Mouse (Mus musculus) C2C12 (cell line): ENCODE data around the gene Acot8. TPM values are rescaled to one million over a fixed set of nuclear protein-coding genes. Genes with fewer than 3 reads are reported as not detected.
A peak's percentile ranks its signal among the peaks of the same experiment; 100 is the strongest.

ENCODE experiments used
- H3K27me3 ChIP-seq: one replicate; pipeline ENCODE4 v1.6.1; 2011; ENCODE audit not compliant: control insufficient read depth, insufficient read depth, insufficient read length
- H3K36me3 ChIP-seq: one replicate; pipeline ENCODE4 v1.6.1; 2011; ENCODE audit not compliant: control insufficient read depth, insufficient read depth
- H3K4me3 ChIP-seq: one replicate; pipeline ENCODE4 v1.5.1; 2011; ENCODE audit warnings: mild to moderate bottlenecking, control low read depth; ENCODE audit not compliant: poor library complexity, insufficient read depth, severe bottlenecking
- H3K79me2 ChIP-seq: one replicate; pipeline ENCODE4 v1.6.1; 2011; ENCODE audit not compliant: control insufficient read depth, insufficient read depth
- H3K79me3 ChIP-seq: one replicate; pipeline ENCODE4 v1.6.1; 2011; ENCODE audit warnings: low read depth, control low read depth
- H3ac ChIP-seq: one replicate; pipeline ENCODE3; 2011; ENCODE audit warnings: low read depth; ENCODE audit not compliant: control insufficient read depth, insufficient read length
- CEBPB ChIP-seq: IDR thresholded peaks from one replicate; pipeline ENCODE4 v1.6.1; 2011; ENCODE audit warnings: low read depth, mild to moderate bottlenecking, control low read depth, moderate library complexity
- CTCF ChIP-seq: IDR thresholded peaks from one replicate; pipeline ENCODE4 v1.5.1; 2011; ENCODE audit not compliant: control insufficient read depth, insufficient read depth, insufficient read length
- FOSL1 ChIP-seq: IDR thresholded peaks from one replicate; pipeline ENCODE4 v1.8.0; 2011; ENCODE audit warnings: mild to moderate bottlenecking, low read length; ENCODE audit not compliant: poor library complexity, insufficient read depth, severe bottlenecking
- MAX ChIP-seq: IDR thresholded peaks from one replicate; pipeline ENCODE4 v1.6.1; 2011; ENCODE audit warnings: mild to moderate bottlenecking, control low read depth
- MYOD1 ChIP-seq: IDR thresholded peaks from one replicate; pipeline ENCODE4 v1.6.1; 2011; ENCODE audit warnings: low read depth; ENCODE audit not compliant: control insufficient read depth, insufficient read length
- MYOG ChIP-seq: IDR thresholded peaks from one replicate; pipeline ENCODE4 v1.6.1; 2011; ENCODE audit not compliant: control insufficient read depth, insufficient read length; ENCODE audit errors: extremely low read depth
- USF1 ChIP-seq: IDR thresholded peaks from one replicate; pipeline ENCODE4 v1.6.1; 2011; ENCODE audit warnings: low read depth, mild to moderate bottlenecking, control low read depth, moderate library complexity
- long read RNA-seq, 2 experiments: library from polyadenylated mRNA; unstranded; transcript quantifications; one replicate each; pipeline ENCODE4 v2.0.0; 2019 to 2020
- polyA plus RNA-seq: library from polyadenylated mRNA; unstranded; fragments of >200 nt; fragmentation: generic; extraction: Trizol; gene quantifications from one replicate; pipeline ENCODE4 v1.2.1, GENCODE M21; 2012; ENCODE audit warnings: missing spikeins

The Acot8 gene
- 20.5 TPM for polyA plus RNA-seq
- long read RNA-seq, experiment 1, transcript Acot8-202 (6 exons, 1,152 nt) = major isoform, 5 of 6 reads
- long read RNA-seq, experiment 1, partial matches to known transcripts = 0 of 6 reads
- long read RNA-seq, experiment 1, other reads (novel, unspliced or antisense) = 1 of 6 reads
- long read RNA-seq, experiment 2, transcript Acot8-202 (6 exons, 1,152 nt) = major isoform, 11 of 13 reads
- long read RNA-seq, experiment 2, partial matches to known transcripts = 0 of 13 reads
- long read RNA-seq, experiment 2, other reads (novel, unspliced or antisense) = 1 of 13 reads

DNA sequence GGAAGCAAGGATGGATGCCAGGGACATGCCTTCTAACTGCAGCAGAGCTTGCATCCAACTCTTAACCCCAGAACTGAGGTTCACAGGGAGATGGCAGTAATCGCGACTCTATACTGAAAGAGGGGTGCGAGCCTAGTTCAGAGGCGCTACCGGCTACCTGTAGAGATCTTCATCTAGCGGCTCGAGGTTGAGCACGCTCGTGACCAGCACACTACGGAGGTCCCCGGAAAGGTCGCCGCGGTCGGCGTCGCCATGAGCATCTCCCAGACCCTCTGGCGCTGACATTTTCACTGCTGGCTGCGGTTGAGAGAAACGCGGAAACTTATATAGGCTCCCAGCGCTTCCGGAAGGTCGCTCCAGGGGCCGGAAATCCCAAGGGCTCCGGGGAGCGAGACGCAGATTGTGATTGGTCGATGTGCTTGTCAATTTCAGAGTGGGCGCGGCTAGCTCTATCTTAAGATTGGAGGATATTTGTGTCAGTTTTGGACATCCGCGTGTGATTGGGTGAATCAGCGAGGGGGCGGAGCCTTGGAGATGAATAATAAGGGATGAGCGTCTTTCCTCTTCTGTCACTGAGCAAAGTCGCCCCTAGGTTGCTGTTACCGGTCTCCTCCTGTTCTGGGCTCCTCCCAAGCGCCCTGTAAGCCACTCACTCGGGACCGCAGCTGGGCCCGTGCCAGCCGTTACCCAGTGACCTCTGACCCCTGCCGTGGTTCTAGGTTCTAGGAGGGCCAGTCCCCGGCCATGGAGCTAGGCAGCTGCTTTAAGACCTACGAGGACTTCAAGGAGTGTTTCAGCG is at the start of gene Acot8, which contains the start of gene Zswim3:
Acot8 (minus strand) TSS at position 350 of the 799 bp plus-strand sequence.
Zswim3 (plus strand) TSS at position 566 of the 799 bp plus-strand sequence.
- no peak for TF ChIP-seq CTCF
- TF ChIP-seq MYOG = no peak
- no peak for TF ChIP-seq USF1
- TF ChIP-seq CEBPB = no peak
- no peak for TF ChIP-seq FOSL1
- no peak for TF ChIP-seq MYOD1
- TF ChIP-seq MAX = no peak
- H3K4me3 ChIP-seq = peak within 1 kb of the TSS; percentile 94

GRCm38 (mm10) chr2:164850061-164850460 is 45.4 kb upstream of the Acot8 start:
- Histone ChIP-seq H3K79me3 (no peaks in the 10 kb centered on the region), H3K4me3 (no peak overlapping the region), H3ac (no peak overlapping the region), H3K79me2 (no peaks in the 10 kb centered on the region), H3K36me3 (no peaks in the 10 kb centered on the region), H3K27me3 (no peaks in the 10 kb centered on the region)
- TF ChIP-seq MAX (no peak), FOSL1 (no peak), CEBPB (no peak), MYOG (no peak), USF1 (no peak), MYOD1 (no peak), CTCF (no peak)

More for the DNA sequence above, at the start of gene Acot8, which contains the start of gene Zswim3:
- no peaks in the 10 kb centered on the region for H3K27me3 ChIP-seq
- H3ac ChIP-seq = peak within 1 kb of the TSS; percentile 81
- H3K79me3 ChIP-seq = peaks cover 22% of the 10 kb centered on the region
- H3K79me2 ChIP-seq = peaks cover 48% of the 10 kb centered on the region
- H3K36me3 ChIP-seq = peaks cover 19% of the 10 kb centered on the region

- H3K79me3 ChIP-seq = no peaks in the 10 kb centered on the region
- TF ChIP-seq MAX (no peak), CTCF (no peak), MYOG (no peak), MYOD1 (no peak), USF1 (no peak), CEBPB (no peak), FOSL1 (no peak)
- no peak overlapping the region for H3K4me3 ChIP-seq
- no peaks in the 10 kb centered on the region for H3K27me3 ChIP-seq
- no peaks in the 10 kb centered on the region for H3K79me2 ChIP-seq
- no peaks in the 10 kb centered on the region for H3K36me3 ChIP-seq
- no peak overlapping the region for H3ac ChIP-seq
These were observed 41.1 kb upstream of the Acot8 start for GRCm38 (mm10) chr2:164845782-164846181.

- no peak for TF ChIP-seq USF1
- TF ChIP-seq CEBPB = no peak
- no peak for TF ChIP-seq MYOG
- TF ChIP-seq FOSL1 = no peak
- no peak for TF ChIP-seq MAX
- no peak for TF ChIP-seq CTCF
- no peak for TF ChIP-seq MYOD1
- Histone ChIP-seq H3ac (no peak overlapping the region), H3K27me3 (no peaks in the 10 kb centered on the region), H3K36me3 (peaks cover 25% of the 10 kb centered on the region), H3K79me2 (peaks cover 20% of the 10 kb centered on the region), H3K79me3 (peaks cover 8% of the 10 kb centered on the region), H3K4me3 (no peak overlapping the region)
These were observed 30.5 kb upstream of the Acot8 start for GRCm38 (mm10) chr2:164835164-164835563.

DNA sequence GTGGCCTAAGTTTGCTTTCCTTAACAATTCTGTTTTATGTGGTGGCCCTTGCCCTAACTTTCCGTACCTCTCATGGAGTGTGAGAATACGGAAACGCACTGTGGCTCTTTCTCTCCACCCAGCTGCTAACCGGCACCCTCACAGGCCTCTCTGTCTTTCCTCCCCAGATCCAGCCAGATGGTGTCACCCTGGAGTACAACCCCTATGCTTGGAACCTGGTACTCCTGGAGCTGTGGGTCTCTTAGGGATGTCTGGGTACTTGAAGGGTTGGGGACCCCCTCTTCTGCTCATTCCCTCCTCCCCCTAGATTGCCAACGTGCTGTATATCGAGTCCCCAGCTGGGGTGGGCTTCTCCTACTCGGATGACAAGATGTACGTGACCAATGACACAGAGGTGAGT is 29.8 kb upstream of the Acot8 start:
- H3K79me2 ChIP-seq = peaks cover 20% of the 10 kb centered on the region
- H3K27me3 ChIP-seq = no peaks in the 10 kb centered on the region
- H3K79me3 ChIP-seq = peaks cover 8% of the 10 kb centered on the region
- peak overlapping the region; percentile 60 for H3K4me3 ChIP-seq
- peak overlapping the region; percentile 86 for H3ac ChIP-seq
- no peak for TF ChIP-seq MYOG
- H3K36me3 ChIP-seq = peaks cover 19% of the 10 kb centered on the region
